Mouse (Mus musculus) spleen, postnatal 4 days (tissue): ENCODE measurements at regions not wholly inside any gene's neighbourhood (a gene's known extent, or its start where the extent isn't known, plus 50 kb on each side); places are given as distances from the start of the nearest gene placed in this dataset.

Experiments used
- DNase-seq, 2 experiments: peaks; one replicate each; pipeline ENCODE4 v3.0.0; 2022; ENCODE audit warnings: low spot score in 2 of 2

DNA sequence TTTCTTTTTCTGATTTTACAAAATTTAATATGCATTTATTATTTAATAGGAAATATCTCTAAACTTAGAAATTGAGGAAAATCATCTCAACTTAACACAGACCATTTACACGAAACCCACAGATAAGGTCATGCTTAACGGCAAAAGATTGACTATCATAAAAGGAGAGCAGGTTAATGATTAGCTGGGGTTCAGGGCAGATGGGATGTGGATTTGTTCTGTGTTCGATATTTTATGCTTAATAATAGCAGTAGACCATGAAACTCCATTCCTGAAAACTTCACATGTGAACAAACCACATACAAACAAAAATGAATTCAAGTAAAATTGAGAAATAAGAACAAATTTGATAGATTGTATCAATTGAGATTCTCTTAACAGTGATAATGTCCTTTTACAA, 160.4 kb upstream of the Serp2 start:
- DNase-seq: no peak

DNA sequence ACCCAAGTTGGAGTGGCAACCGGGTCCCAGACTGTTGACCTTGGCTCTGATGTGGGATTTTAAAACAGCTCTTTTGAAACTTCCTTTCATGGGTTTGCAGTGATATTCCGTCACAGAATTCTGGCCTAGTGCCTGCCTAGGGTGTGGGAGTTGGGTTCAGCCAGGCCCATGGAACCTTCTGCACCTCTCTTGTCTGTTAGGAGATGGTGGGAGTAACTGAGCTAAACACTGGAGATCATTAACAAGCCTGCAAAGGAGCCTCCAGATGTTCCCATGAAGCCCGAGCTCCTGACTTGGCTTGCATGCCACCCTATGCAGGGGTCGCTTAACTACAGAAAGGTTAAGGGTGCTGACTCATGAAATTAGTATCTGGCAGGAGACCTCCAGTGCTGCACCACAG, 158.0 kb upstream of the Serp2 start:
- no peak for DNase-seq

DNA sequence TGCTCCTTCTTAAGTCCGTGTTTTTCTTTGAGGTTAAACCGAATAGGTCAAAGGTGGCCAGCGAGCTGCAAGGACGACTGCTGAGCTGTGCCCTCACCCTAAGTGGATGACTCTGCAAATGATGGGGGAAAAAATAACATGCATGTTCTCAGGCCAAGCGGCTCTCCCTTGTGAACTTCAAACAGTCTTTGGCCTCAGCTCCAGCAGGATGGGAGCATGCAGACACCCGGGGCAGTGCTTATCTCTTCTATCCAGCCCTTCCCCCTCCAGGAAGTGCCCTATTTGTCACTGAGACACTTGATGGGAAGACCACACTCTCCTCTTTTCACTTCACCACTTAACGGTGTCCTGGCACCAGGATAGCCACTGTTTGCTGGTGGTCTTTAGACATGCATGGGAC, 157.3 kb upstream of the Serp2 start:
- no peak for DNase-seq

DNA sequence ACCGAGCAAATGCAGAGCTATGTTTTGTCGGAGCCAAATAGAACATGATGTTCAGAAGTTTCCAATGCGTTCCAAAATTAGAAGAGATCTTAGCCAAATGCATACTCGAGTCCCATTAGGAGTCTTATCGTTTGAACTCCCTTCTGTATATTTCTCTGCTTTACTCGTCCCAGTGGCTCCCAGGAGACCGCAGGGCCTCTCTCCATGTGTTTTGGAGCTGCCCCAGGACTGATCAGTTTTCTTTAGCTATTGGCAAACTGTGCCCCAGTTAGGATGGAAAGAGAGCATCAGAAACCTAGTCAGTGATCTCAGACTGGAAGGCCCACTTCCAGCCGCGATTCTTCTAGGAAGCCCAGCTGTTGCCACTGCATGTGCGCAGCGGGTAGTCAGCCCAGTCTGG, 152.0 kb upstream of the Serp2 start:
- DNase-seq: no peak

DNA sequence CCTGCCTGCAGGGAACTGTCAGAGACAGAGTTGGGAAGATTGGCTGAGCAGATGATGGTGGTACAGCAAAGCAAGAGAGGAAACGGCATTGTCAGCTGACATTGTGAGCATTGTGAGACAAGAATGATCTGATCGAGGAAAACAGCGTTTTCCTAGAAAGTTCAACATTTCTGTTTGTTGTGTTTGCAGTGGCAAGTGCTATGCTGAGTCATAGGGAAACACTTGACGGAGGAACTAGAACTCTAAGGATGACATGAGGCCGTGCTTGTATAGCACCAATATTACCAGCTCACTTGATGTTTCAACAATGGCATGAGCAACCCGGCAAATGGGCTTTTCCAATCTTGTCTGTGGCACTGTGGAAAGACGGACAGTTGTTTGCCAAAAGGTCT, 146.7 kb upstream of the Serp2 start:
- no peak for DNase-seq

DNA sequence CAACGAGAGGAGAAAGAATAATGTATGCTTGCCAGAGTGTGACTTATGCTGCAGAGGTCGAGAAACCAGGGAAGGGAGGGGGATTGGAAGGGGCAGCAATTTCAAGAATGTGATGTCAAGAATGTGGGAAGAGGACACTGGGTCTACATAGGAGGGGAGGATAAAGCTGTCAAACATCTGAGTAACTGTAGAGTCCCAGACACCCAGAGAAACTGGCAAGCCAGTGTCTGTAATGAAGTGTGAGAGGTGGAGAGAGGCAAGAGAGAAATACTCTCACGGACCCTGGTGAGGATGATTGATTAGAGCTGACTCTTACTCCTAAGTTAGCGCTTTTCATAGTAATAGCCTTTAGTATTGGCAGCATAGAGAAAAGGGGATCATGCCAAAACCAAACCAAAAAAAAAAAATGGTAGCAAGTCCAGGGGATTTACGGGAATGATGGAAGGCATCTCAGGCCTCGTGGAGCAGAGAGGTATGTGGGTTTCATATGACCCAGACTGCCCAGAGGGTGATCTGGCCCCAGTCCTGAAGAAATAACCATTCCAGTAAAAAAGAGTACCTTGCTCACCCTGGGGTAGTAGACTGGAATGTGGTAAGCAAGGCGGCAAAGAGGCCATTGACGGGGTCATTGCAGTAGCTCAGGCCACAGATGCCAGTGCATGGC, 146.2 kb upstream of the Serp2 start:
- DNase-seq: no peak

DNA sequence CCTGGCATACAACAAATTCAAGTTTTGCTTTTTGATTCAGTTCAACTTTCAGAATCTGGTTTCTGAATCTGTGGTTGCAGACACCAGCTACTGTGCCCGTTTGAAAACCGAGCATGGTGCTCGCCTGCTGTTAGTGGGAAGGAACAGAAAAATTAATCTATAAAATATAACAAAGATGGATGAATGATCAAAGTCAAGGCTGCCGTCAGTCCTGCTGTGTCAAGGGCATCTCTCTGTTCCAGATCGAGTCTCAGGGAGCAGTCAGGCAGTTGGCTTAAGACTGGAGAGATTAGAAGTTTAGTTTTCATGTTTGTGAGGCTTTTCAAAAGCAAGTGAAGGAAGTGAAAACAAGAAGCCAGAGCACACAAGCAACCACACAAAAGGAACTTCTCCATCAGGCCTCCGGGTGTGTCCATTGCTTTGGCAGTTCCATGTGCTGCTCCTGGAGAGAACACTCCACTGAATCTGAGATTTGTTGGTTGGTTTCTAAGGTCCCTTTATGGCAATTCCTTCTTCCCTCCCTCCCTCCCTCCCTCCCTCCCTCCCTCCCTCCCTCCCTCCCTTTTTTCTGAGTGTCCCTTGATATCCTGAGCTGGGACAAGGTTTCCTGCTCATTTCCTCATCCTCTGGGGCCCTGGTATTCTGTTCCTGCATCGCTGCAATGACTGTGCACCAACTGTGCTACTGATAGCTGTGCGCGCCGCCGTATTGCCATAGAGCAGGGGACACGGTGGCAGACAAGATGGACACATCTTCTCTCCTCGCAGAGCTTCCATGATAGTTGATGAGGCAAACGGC, 145.4 kb upstream of the Serp2 start:
- DNase-seq: no peak

DNA sequence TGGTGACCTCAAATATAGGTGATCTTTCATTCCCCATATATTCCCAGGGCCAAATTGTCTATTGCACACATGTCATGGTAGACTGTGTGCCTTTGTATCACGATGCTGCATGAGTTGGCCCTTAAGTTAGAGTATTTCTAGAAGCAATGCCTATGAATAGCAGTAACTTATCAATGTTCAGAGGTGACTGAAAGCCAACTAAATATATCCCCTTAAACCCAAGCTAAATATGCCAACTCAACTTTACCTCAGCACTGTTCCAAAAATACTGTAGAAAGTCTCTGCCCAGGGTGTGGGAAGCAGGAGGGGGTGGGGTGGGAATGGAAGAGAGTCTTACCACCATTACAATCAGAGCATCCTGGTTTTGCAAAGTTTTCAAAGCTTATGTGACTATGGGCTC, 144.6 kb upstream of the Serp2 start:
- no peak for DNase-seq

DNA sequence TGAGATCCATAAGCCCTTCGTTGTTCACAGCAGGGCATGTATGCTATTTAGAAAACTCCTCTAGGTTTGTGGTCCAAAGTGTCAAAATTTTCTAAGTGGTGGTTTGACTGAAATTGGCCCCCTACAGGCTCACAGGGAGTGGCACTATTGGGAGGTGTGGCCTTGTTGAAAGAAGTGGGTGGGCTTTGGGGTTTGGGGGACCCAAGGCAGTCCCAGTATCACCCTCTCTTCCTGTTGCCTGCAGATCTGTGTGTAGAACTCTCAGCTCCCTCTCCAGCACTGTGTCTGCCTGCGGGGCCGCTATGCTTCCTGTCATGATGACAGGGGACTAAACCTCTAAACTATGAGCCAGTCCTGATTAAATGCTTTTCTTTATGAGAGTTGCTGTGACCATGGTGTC, 144.1 kb upstream of the Serp2 start:
- DNase-seq: no peak

DNA sequence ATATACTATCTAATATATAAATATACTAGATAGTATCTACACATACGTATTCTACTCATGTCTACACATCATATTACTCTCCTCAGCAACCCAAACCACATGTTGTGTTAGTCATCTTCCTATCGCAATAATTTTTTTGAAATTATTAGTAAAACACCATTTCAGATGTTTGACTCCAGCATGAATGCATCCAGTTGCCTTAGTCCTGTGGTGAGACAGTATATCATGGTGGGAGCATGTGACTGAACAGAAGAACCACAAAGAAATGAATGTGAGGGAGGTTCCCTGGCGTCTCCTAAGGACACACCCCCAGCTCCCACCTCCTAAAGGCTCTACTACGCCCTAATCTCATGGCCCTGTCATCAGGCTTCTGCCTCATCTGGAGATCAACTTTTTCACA, 143.5 kb upstream of the Serp2 start:
- no peak for DNase-seq

DNA sequence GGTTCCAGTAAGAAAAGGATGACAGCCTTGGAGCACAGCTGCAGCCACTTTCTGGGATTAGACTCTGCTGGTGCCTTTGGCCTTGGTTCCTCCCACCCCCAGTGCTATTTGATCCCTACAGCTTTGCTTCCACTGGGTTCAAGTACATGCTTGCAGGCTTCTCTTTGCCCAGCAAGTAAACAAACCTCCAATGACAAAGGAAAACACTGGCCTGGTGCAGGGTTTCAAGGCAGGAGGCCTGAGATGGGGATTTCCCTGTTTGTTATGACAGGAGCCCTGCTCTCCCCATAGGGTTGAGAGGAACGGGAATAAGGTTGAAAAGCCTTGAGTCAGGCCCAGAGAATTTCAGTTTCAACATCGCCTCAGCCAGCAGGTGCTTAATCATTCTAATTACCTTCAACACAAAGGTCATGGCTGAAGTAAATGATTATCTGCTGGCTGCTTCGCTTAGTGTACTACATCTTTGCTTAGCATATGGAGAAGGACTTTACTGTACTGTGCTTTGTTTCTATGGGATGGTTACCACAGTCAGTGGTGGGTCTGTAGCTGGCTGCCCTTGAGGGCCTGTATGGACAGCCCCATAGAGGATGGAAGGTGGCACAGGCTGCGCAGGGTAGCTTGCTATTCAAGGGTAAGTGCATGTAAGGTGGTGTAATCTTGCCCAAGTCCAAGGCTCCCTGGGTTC, 142.2 kb upstream of the Serp2 start:
- DNase-seq: no peak

DNA sequence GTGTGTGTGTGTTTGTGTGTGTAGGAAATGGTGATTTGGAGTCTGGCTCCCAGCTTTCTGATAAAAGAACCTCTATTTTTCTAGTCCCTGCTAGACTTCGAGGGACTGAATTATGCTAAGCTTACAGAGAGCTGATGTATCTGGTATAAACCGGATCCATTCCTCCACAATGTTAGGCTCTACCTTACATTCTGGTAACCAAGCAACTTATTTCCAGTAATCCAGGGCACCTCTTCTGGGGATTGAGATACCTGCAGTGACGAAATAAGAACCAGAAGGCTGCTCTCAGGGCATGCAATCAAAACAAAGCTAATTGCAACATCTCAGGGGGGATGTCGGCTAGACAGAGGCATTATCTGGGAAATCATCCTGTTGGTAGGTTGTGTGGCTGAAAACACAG, 140.0 kb upstream of the Serp2 start:
- no peak for DNase-seq

DNA sequence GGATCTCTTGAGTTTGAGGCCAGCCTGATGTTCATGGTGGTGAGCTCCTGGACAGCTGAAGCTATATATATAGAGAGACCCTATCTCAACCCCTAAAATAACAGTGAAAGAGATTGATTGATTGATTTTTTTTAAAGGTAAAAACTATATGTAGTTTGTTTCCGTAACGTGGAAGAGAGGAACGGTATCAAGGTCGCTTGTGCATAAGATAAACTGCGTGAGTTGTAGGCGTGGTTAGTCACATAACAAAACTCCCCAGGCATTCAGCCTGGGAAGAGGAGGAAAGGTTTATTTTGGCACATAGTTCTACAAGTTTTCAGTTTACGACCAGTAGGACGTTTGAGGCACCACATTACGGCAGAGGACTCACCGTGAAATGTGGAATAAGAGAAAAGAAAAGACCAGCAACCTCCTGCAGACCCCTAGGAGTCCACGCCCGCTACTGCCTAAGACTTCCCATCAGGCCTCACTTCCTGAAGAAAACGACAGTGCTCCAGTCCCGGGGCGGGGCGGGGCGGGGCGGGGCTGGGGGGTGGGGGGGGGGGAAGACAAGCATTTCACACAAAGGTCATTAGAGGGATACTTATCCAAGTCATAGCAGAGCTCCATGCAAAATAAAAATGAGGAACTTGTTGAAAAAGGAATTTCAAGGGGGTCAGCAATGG, 139.1 kb upstream of the Serp2 start:
- DNase-seq: no peak

DNA sequence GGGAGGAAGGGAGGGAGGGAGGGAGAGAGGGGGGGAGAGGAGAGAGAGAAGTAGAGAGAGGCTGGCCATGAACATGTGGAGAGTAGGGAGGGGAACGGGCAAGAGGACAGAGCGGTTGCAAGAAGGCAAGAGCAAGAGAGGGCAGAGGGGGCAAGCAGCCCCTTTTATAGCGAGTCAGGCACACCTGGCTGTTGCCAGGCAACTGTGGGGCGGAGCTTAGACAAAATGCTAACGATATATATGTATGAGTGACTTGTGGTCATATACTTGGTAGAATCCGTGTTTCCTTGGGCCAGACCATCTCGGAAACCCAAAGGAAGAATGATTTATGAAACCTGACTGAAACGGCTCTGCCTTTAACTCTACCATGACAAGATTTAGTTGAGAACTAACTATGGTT, 138.2 kb upstream of the Serp2 start:
- no peak for DNase-seq

DNA sequence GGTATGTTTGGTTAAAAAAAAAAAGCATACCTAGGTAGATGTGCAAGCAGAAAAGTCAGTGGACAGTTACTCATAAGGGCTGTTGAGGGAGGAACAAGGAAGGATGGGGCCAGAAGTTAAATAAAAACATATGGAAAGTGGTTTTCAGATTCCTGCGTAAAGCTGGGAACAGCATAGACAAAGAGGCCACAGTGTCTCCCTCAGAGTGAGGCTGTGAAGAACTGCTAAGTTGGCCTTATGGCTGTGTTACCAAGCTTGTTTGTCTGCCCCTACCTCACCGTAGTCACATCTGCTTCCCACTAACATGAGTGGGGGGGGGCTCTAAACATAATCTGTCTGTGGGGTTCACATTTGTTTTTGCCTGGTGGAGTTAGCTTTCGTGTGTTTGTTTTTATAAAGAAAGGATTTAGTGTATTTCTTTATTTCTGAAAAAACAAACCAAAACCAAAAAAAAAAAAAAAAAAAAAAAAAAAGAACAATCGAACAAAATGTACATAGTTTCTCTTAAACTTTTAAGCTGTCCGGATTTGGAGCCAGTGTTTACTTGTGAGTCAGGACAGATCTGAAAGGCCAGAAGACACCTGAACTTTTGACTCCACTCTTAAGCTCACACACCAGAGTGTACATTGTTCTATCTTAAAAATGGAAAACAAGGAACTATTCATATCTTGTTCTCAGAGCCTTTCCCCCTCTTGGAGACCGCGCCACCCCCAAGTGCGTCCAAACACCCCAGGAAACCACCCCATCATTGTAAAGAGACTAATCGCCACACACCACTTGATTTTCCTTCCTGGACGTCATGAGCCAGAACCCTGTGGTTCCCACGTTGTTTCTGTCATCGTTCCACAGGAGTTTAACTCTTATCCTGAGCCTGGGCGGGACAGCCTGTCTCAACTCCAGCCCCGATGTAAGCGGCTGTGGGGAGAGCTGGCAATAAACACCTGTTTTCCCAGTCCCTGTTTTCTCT, 136.9 kb upstream of the Serp2 start:
- DNase-seq: no peak

DNA sequence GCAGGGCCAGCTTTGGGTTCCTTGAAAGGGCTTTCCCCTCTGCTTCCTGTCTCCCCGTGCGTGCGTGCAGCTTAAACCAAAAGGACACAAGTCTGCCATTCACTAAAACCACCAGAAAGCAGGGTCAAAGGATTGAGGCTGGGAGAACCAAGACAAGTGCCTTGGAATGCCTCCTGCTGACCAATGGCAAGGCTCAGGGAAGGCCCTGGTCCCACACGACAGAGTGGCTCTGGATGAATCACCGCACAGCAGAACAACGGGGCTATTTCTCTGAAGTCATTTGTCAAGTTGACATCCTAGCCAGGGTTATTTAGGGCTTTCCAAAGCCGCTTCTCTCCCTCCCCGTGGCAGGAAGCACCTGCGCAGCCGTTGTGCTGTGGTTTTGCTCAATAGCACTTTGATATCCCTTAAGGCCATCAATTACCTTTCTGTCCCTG, 131.3 kb upstream of the Serp2 start:
- no peak for DNase-seq

DNA sequence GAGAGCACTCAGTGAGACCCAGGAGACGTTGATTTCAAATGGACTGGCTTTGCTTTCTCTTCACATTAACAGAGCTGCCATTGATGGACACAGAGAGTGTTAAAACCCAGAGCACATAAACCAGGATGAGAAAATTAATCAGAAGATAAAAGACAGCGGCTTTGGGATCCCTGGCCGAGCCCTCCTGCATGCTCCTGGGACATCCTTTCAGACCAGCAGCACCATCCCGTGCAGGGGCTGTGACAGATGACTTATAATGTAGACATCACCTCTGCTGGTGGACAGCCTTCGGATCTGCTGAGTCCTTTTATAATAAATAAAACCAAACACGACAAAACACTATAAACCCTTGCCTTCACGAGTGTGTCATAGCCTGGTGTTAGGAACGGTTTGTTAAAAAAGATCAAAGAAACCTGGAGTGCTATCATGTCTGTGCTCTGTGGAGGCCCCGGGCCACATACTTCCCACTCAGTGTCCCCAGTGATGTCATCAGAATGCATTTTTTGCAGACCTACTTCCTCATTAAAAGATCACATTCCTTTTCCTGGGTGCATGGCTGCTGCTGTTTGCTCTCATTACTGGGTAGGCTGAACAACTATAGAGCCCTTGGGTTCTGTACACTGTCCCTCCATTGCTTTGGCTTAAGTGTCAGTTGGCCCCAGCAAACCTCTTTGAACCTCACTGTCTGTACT, 130.2 kb upstream of the Serp2 start:
- no peak for DNase-seq

DNA sequence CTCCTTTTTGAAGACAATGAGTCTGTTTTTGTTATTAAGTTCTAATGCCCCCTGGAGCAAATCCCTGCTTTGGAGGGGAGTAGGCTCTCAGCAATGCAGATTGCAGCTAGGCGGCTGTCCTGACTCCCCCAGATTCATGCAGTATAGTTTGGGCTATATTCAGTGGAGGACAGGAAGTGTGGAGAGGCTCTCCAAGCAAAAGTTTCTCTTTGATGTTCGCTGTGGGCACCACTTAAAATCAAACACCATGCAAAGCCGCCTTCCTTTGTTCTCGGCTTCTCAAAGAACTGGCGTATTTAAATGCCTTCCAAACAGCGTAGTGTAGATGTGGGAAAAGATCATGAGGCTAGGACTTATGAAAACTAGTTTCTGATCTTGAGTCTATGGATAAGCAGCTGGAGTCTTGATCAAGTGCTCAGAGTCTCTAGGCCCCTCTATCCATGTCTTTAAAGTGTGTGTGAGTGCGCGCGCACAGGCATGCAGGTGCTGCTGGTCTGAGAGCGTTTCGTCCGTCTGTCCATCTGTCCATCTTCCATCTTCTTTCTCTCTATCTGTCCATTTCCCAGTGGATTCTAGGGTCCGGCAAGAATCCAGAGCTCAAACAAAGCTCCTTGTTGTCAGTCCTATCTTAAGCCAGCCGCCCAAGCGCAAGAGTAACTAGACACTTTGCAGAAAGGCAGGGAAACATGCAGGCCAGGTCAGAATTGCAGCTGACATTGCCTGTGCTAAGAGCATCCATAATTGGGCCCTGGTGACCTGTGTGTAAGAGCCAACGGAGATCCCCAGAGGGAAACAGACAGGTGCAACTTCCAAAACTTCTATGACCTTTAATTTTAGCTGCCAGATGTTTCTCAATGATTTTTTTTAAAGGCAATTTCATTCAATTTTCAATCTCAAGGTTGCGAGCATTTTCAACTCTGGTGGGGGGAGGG, 129.4 kb upstream of the Serp2 start:
- no peak for DNase-seq

DNA sequence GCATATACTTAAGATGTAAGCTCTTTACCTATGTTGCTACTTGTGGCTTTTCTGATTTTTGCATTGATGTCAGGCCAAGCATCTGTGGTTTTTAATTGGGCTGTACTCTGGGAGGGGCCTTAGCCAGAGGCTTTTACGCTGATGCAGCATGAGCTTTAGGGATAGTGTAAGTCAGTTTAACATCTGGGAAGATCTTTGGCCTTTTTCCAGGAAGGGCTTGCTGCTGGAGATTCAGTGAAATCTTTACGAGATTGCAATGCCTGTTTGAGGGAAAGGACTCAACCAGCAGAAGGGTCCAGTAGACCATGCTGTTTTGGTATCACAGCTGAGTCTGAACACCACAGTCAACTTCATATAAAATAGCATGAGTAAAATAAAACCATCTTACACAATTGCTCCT, 127.6 kb upstream of the Serp2 start:
- no peak for DNase-seq
